Mouse (Mus musculus): ENCODE data around the gene Gm28729. TPM values are rescaled to one million over a fixed set of nuclear protein-coding genes. Genes with fewer than 3 reads are reported as not detected.

The Gm28729 gene
- polyA plus RNA-seq, 1 experiment from 2014 or later: not detected

DNA sequence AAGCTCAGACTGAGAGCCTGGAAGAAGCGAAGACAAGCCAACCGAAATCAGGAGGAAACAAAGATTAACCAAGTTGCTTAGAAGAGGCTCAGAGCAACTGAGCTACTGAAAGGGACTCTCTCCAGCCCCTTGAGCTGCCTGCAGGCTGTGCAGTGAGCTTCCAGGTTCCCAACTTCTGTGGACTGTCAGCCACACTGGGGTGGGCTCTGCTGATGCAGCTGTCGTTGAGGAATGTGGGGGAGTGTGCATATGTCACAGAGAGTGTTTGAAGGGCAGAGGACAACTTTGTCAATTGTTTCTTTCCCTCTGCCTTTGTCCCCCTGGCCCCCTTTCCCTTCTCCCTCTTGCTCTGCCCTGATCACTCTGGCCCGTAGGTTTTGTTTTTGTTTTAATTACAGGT lies 72.1 kb downstream of the Gm28729 start:
- H3K9me3 ChIP-seq: no peaks in the 10 kb centered on the region
- H3K4me3 ChIP-seq: no peak overlapping the region
- H3K27me3 ChIP-seq: no peaks in the 10 kb centered on the region
- H3K36me3 ChIP-seq: no peaks in the 10 kb centered on the region
- no peaks in the 10 kb centered on the region for H3K4me1 ChIP-seq
- H3K27ac ChIP-seq: no peak overlapping the region
- H3K9ac ChIP-seq: no peak overlapping the region
- whole genome bisulfite sequencing: 65% methylated on average over 4 of the region's 4 CpGs
- no peak for ATAC-seq (ENCODE audit: insufficient number of reproducible peaks, insufficient read depth, low FRiP score, low TSS enrichment)
- no peak overlapping the region for H3K4me2 ChIP-seq (replicated peaks)

- Histone ChIP-seq H3K9ac (no peak overlapping the region), H3K9me3 (no peaks in the 10 kb centered on the region), H3K4me2 (replicated peaks) (no peak overlapping the region), H3K4me1 (no peaks in the 10 kb centered on the region), H3K36me3 (no peaks in the 10 kb centered on the region), H3K4me3 (no peak overlapping the region), H3K27ac (peak overlapping the region; percentile 33; the same call in 1 of the 2 replicates), H3K27me3 (no peaks in the 10 kb centered on the region)
- 38% methylated on average over 12 of the region's 12 CpGs for WGBS
- no peak for ATAC-seq (ENCODE audit: insufficient number of reproducible peaks, insufficient read depth, low FRiP score, low TSS enrichment)
Observed at GRCm38 (mm10) chr9:96450900-96451720, 74.0 kb downstream of the Gm28729 start.

- H3K4me3 ChIP-seq: no peak overlapping the region
- no peaks in the 10 kb centered on the region for H3K27me3 ChIP-seq
- no peak for ATAC-seq (ENCODE audit: insufficient number of reproducible peaks, insufficient read depth, low FRiP score, low TSS enrichment)
- no peak overlapping the region for H3K27ac ChIP-seq
- no peaks in the 10 kb centered on the region for H3K9me3 ChIP-seq
- 86% methylated on average over 9 of the region's 9 CpGs for WGBS
- no peaks in the 10 kb centered on the region for H3K4me1 ChIP-seq
- H3K9ac ChIP-seq: no peak overlapping the region
- no peak overlapping the region for H3K4me2 ChIP-seq (replicated peaks)
- H3K36me3 ChIP-seq: no peaks in the 10 kb centered on the region
Observed at GRCm38 (mm10) chr9:96449514-96449913, 75.5 kb downstream of the Gm28729 start.

DNA sequence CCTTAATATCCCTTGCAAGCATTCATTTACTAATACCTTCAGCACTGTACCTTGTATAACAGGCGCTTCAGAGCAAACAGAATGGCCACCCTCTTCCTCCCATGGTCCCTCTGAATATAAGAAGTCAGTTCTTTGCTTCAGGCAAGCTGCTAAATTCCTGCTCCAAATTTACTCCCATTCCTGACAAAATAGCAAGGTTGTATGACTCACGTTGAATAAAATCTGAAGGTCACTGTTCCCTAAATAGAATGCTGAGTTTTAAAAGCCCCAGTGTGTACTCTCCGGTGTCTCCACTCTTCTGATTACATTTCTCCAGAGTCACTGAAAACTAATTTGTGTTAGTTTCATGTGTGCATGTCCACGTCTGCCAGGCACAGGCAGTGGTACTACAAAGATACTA lies 79.7 kb downstream of the Gm28729 start:
- no peak overlapping the region for H3K27ac ChIP-seq
- 68% methylated on average over 4 of the region's 4 CpGs for WGBS
- no peak overlapping the region for H3K9ac ChIP-seq
- H3K9me3 ChIP-seq: no peaks in the 10 kb centered on the region
- H3K4me3 ChIP-seq: no peak overlapping the region
- no peak overlapping the region for H3K4me2 ChIP-seq (replicated peaks)
- no peak for ATAC-seq (ENCODE audit: insufficient number of reproducible peaks, insufficient read depth, low FRiP score, low TSS enrichment)
- H3K4me1 ChIP-seq: no peaks in the 10 kb centered on the region
- no peaks in the 10 kb centered on the region for H3K36me3 ChIP-seq
- no peaks in the 10 kb centered on the region for H3K27me3 ChIP-seq

DNA sequence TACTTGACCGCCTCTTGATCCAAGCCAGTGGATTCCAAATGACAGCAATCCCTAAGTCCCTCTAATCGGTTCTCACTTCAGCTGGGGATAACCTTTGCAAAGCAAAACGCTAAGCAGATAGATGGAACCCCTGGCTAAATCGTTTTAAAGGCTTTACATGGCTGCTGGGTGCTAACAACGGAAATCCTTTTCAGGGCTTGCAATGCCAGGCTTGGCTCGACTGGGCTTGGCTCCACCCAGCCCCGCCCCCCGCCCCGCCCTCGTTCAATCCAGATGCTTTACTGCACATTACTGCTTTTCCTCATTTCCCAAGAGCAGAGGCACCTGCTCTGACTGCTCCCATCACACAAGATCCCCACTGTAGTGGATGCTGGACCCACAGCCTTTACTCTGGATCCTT lies 83.0 kb downstream of the Gm28729 start:
- H3K4me1 ChIP-seq: peaks cover 13% of the 10 kb centered on the region
- H3K27ac ChIP-seq: no peak overlapping the region
- no peaks in the 10 kb centered on the region for H3K9me3 ChIP-seq
- WGBS: 24% methylated on average over 10 of the region's 10 CpGs
- H3K4me3 ChIP-seq: no peak overlapping the region
- H3K4me2 ChIP-seq (replicated peaks): no peak overlapping the region
- H3K27me3 ChIP-seq: no peaks in the 10 kb centered on the region
- 0 out of 2 replicates have a peak overlapping the region, but pooled peaks have one; percentile 8 for H3K9ac ChIP-seq
- ATAC-seq (ENCODE audit: insufficient number of reproducible peaks, insufficient read depth, low FRiP score, low TSS enrichment): no peak
- H3K36me3 ChIP-seq: no peaks in the 10 kb centered on the region

DNA sequence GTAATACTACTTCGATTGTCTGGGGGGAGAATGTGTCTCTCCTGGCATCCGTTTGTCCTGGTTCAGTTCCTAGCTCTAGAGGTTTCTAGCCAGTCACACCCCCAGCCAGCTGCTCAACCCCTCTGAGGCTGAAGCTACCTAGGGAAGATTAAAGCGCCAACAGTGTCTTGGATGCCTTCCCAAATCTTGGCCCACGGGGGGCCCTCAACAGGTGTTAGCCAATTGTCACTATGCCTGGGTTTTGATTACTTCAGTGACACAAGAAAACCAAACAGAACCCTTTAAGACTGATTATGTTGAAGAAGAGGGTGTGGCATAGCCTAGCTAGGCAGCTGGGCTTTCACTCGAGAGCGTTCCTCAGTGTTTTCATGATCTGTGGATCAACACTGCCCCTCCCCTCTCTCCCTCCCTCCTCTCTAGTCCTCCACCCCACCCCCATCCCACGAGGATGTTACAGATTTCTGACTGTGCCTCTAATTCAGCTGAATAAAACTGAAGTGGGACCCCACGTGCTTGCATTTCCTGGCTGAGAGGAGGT lies 86.7 kb downstream of the Gm28729 start:
- H3K4me3 ChIP-seq: peak overlapping the region; percentile 41
- H3K36me3 ChIP-seq: no peaks in the 10 kb centered on the region
- H3K27me3 ChIP-seq: no peaks in the 10 kb centered on the region
- peak; percentile 48; the same call in 1 of the 2 replicates for ATAC-seq (ENCODE audit: insufficient number of reproducible peaks, insufficient read depth, low FRiP score, low TSS enrichment)
- H3K9ac ChIP-seq: peak overlapping the region; percentile 42
- H3K9me3 ChIP-seq: no peaks in the 10 kb centered on the region
- peak overlapping the region; percentile 52; the same call in 1 of the 2 replicates for H3K27ac ChIP-seq
- 1% methylated on average over 8 of the region's 8 CpGs for WGBS
- peak overlapping the region; percentile 69 for H3K4me2 ChIP-seq (replicated peaks)
- H3K4me1 ChIP-seq: peaks cover 24% of the 10 kb centered on the region

GRCm38 (mm10) chr9:96437805-96438333 lies 87.2 kb downstream of the Gm28729 start:
- no peaks in the 10 kb centered on the region for H3K27me3 ChIP-seq
- H3K4me3 ChIP-seq: peak overlapping the region; percentile 41
- H3K36me3 ChIP-seq: no peaks in the 10 kb centered on the region
- no peaks in the 10 kb centered on the region for H3K9me3 ChIP-seq
- H3K9ac ChIP-seq: peak overlapping the region; percentile 42
- H3K27ac ChIP-seq: peak overlapping the region; percentile 52
- peak overlapping the region; percentile 69 for H3K4me2 ChIP-seq (replicated peaks)
- peak; percentile 70 for ATAC-seq (ENCODE audit: insufficient number of reproducible peaks, insufficient read depth, low FRiP score, low TSS enrichment)
- peaks cover 24% of the 10 kb centered on the region for H3K4me1 ChIP-seq
- WGBS: under 1% methylated on average over 25 of the region's 25 CpGs

GRCm38 (mm10) chr9:96436901-96437804 lies 87.9 kb downstream of the Gm28729 start:
- H3K4me3 ChIP-seq: peak overlapping the region; percentile 41
- peak overlapping the region; percentile 42 for H3K9ac ChIP-seq
- no peaks in the 10 kb centered on the region for H3K36me3 ChIP-seq
- H3K27me3 ChIP-seq: no peaks in the 10 kb centered on the region
- H3K9me3 ChIP-seq: no peaks in the 10 kb centered on the region
- ATAC-seq (ENCODE audit: insufficient number of reproducible peaks, insufficient read depth, low FRiP score, low TSS enrichment): no peak
- peak overlapping the region; percentile 42; the same call in 1 of the 2 replicates for H3K27ac ChIP-seq
- H3K4me2 ChIP-seq (replicated peaks): peak overlapping the region; percentile 69
- H3K4me1 ChIP-seq: peaks cover 24% of the 10 kb centered on the region
- WGBS: 10% methylated on average over 28 of the region's 28 CpGs

Other genes with a start within 250 kb of the Gm28729 start
- gene Atp1b3, start 160.8 kb downstream of the Gm28729 start, polyA plus RNA-seq (2016; fragmentation: Nextera tagmentation; extraction: Ambion mirVana): 136 and 137 TPM in 2 replicates
- 246 and 252 TPM in 2 replicates for gene Rnf7, start 46.6 kb downstream of the Gm28729 start, polyA plus RNA-seq (2016; fragmentation: Nextera tagmentation; extraction: Ambion mirVana)
- gene Rasa2, start 106.4 kb upstream of the Gm28729 start, polyA plus RNA-seq (2016; fragmentation: Nextera tagmentation; extraction: Ambion mirVana): 22.0 and 23.9 TPM in 2 replicates
- 10.5 and 12.3 TPM in 2 replicates for gene Zbtb38, start 227.6 kb upstream of the Gm28729 start, polyA plus RNA-seq (2016; fragmentation: Nextera tagmentation; extraction: Ambion mirVana)

Measured in embryonic facial prominence, embryonic 12.5 days (tissue).